Mouse (Mus musculus): Measurements from ENCODE around the gene Ipo9.

Ipo9 gene

DNA sequence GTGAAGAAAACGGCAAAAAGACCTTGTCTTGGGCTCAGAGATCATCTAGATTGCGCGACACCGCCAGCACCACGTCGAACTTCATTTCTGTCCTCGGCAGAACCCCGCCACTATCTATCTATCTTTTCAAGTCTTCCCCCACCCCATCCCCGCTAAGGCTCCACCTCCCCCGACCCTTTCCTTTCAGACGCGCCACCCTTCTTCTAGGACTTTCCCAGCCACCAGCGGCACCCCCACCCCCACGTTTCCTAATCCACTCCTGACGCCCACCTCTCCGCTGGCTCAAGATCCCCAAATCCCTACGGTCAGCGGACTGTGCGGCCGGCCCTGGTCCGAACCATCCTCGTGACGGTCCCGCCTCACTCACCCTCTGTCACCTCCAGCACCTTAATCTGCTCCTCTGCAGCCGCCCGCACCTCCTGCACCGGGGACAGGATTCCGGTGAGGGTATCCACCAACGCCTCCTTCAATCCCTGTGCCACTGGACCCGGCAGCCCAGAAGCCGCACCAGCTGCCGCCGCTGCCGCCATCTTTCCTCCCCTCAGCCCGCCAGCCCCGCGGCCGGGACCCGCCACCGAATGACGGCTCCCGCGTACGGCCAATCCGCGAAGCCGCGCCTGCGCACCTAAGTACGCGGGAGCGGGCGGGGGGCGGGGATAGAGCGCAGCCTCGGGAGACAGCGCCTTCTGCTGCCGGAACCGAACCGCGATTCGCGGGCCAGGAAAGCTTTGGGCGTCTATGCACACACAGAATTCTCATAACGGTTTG lies at the start of gene Ipo9:
Gene Ipo9, minus strand, starts transcription at position 599 of the 768 bp plus-strand sequence.
- peak; percentile 81 to 87 for DNase-seq (ENCODE audit: low spot score in 2 of 2)

DNA sequence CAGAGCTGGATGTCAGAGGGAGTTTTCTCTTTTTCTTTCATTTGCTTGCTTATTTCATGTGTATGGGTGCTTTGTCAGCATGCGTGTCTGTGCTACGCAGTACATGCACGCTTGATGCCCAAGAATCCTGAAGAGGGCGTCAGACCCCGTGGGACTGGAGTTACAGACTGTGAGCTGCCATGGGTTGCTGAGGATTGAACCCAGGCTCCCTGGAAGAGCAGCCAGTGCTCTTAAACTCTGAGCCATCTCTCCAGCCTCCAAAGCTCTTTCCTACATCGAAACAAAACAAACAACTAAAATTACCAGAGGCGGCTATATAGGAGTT lies 45.2 kb upstream of the Ipo9 start:
- no peak for DNase-seq (ENCODE audit: low spot score in 2 of 2)

DNA sequence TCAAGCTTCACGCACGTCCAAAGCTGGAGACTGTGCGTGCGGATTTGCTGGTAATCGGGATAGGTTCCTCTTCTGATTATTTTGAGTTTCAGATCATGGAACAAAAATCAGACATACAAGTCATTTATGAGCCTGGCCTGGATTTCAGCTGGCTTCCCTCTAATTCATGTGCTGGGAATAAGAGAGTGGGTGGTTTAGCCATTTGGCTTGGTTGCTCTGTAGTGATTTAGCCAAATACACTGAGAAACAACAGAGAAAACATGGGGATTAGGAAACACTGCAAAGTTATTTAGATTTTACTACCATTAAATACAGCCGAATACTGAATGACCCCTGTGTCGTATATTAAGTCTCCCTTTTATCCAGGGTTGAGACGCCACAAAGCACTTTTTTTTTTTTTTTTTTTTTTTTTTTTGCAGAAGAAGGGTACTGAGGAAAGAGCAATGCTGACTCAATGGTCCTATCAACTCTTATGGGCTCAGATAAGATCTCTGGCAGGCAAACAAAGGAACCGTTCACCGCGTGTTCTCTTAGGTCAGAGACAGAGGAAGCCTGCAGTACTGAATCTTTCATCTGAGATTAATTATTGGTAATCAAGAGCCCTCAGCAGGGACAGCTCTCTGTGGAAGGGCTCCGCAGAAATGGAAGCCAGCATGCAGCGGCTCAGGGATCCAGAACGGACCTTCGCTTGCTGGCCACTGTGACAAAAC lies 44.7 kb upstream of the Ipo9 start:
- no peak for DNase-seq (ENCODE audit: low spot score in 2 of 2)

DNA sequence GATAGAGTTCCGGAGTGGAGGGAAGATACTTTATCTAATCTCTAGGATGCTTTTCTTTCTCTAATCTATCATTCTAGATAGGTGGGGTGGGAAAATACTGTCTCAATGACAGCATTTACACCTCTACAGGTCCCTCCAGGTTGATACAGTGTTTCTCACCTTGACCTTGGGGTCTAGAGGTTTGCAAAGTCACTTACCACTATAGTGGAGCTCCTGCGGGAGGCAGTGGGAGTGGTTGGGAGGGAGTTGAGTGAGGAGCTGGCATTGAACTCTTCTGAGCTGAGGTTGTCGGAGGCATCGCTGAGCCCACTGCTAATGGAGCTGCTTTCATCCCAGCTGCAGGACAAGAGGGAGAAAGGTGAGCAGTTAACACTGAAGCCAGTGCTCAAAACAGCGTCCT lies 42.2 kb upstream of the Ipo9 start:
- DNase-seq (ENCODE audit: low spot score in 2 of 2) = no peak

DNA sequence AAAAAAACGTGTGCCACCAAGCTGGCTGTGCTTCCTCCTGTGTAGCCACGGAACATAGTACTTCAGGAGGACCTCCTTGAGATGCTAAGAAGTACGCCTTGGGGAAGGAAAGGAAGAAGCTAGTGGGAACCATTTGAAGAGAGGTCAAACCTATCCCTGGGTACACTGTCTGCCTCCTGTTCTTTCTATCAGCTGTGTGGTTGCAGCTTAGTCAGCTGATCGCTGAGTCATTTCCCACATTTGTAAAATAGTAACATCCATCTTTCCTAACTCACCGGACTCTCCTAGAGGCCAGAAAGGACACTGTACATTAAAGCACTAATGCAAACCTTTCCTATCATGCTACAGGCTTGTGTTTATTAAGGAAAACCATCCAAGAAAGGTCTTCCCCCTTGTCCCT lies 41.4 kb upstream of the Ipo9 start:
- DNase-seq (ENCODE audit: low spot score in 2 of 2) = no peak

DNA sequence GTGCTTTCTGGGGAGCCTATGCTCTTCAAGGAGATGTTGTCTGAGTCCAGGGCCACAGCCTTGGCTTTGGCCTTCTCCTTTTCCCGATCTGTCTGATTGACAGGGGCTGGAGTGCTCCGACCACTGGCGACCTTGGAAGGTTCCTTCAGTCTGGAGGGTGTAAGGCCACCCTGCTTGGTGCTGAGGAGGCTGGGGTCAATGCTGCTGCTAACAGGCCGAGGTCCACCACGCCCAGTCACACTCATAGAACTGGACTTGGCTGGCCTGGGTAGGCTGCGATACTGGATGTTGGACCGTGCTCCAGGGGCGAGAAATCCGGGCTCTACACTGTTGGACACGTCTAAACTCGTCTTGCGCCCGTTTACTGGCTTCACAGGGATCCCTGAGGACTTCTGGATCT lies 40.2 kb upstream of the Ipo9 start:
- no peak for DNase-seq (ENCODE audit: low spot score in 2 of 2)

DNA sequence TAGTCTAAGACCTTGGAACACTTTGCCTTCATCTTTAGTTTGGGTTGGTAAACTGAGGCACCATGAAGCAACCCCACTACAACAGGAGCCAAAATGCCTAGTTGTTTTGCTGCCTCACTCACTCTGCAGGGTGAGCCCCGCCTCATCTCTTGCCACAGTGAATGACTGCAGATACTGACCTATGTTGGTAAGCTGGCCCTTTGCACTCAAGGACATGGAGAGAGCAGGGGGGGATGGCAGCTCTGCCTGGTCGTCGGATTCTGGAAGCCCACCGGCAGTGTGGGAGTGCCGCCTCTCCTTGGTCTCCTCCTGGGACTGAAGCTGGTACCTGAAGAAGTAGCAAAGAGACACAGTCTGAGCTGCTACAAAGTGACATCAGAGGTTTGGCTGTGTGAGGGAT lies 37.2 kb upstream of the Ipo9 start:
- DNase-seq (ENCODE audit: low spot score in 2 of 2) = no peak

DNA sequence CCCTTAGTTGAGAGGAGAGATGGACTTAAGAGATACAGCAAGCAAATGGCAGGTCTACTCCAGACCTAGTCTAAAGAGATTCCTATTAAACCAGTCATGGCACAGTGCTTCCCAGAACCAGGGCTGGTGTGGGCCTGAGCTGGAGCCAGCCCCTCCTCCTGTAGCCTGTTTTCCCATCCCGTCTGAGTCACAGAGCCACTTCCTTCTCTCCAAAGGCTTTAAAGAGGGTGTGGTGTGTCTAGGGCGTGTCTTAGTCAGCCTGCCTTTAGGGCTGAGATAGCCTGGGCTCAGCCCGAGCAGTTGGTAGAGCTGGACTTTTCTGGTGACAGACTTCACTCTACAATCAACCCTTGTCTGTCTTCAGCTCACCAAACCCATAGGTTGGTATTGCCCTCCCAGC lies 36.6 kb upstream of the Ipo9 start:
- no peak for DNase-seq (ENCODE audit: low spot score in 2 of 2)

DNA sequence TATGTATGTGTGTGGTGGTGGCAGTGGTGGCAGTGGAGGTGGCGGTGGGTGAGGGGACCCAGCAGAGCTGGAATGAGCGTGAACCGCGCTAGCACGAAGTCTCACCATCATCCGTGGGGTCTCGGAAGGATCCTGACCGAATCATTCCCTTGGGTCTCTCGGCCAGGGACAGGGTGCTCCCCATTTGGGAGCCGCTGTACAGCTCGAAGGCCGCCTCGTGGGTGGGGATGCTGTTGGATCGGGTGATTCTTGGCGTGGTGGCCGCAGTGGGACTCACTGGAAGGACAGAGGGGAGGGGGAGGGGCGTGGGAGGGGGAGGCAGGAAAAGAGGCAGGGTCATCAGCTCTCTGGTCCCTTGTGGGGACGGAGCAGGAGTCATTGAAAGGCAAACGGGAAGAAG lies 35.4 kb upstream of the Ipo9 start:
- DNase-seq (ENCODE audit: low spot score in 2 of 2) = no peak

DNA sequence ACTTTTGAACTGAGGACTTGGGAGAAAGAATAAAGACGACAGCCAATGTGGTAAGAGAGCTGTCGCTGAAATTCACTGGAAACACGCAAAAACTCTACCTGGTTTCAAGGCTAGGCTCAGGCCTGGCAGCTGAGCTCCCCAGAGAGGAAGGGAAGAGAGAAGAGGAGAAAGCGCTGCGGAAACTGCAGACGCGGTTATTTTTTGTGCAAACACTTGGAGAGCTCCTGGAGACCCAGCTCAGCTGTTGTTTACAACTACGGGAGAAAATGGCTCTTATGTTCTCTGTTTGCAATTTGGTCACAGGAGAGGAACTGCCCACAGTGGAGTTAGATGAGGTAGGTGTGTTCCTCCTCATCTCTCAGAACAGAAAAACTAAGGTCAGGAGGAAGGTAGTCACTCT lies 32.4 kb upstream of the Ipo9 start:
- no peak for DNase-seq (ENCODE audit: low spot score in 2 of 2)

DNA sequence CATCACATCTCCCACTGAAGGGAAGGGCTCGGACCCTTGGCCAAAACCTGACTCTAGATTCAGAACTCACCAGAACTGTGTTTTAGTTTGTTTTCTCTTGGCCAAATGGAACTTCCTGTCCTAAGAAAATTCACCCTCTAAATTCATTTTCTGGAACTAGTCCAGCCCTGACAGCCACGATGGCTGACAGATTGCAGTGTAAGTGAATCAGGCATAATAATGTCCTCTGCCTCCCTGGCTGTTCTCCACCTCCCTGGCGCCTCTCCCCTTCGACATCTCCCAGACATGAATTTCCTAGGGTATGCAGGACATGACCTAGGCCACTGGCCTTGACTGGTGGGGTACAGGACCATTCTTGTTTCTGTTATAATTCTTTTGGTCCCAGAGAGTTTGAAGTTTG lies 32.0 kb upstream of the Ipo9 start:
- no peak for DNase-seq (ENCODE audit: low spot score in 2 of 2)

DNA sequence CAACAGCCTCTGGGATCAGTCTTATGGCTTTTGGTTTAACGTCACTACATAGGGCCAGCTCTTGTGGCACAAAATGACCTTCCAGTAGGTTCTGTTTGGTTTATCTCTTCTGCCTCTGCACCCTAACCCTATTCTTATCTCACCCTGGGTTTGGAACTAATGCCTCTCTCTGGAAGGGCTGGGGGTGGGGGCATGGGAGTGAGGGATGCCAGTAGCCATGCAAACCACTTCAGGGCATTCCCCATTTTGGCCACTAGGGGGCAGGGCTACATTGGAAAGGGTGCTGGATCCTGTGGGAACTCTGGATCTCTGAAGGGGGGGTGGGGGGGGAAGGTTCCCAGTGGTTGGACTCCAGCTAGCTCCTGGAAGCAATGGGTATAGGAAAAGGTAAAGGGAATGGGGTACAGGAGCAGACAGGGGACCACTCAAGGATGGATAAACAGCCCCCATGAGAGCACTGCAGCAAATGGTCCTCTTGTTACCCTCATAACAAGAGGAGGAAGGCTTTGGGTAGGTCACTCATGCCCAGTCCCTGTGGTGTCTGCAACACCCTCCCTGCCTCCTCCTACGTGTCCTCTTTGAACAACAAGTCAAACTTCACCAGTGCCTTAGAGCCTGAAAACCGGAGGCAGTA lies 30.9 kb upstream of the Ipo9 start:
- peak in 1 of 2 experiments; percentile 42 for DNase-seq (ENCODE audit: low spot score in 2 of 2)

DNA sequence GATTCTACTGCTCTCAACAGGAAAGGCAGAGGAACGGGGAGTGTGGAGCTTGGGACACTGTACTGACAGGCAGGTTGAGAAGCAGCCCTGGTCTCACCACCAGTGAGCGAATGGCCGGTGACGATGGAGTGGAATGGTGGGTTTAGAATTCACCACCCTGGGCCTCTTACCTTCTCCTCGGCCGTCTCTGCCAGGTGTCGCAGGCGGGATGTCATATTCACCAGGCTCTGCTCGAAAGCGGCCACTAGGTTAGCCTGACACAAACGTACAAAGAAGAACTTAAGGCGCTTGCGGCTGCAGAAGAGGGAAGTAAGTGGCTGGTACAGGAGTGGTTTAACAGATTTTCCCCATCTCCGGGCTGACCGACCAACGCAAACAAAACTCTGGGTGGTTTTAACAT lies 30.2 kb upstream of the Ipo9 start:
- DNase-seq (ENCODE audit: low spot score in 2 of 2) = no peak

DNA sequence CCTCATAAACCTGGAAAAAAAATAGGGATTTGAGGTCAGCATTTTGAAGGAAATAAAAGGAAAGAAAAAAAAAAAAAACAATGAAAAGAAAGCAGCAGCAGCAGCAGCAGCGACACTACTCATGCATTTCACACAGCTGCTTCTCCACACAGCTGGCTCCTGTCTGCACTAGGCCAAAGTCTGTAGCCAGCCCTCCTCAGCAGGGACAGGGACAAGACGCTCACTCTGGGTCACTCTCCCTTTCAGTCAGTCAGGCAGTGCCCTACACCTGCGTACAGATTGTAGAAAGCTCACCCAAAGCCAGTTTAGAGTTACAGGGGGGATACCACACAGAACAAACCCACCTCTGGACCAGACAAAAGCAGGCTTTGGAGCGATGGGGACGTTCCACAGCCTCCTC lies 27.6 kb upstream of the Ipo9 start:
- DNase-seq (ENCODE audit: low spot score in 2 of 2) = no peak

DNA sequence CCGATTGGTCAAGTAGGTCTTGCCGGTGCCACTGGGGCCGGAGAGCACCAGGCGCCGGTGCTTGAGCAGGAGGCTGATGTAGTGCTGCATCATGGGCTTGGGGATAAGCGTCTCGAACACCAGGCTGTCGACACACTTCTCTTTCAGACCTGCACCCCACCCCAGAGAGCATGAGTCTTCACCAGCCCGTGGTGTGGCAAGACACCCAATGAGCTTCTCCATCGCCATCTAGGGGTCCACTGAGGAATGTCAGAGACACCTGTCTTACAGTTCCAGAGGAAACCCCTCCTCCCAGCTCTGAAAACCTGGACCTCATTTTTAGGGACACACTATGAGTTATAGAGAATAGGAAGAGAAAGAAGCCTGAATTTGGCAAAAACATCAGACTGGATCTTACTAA lies 22.0 kb upstream of the Ipo9 start:
- peak in 1 of 2 experiments; percentile 40 for DNase-seq (ENCODE audit: low spot score in 2 of 2)

DNA sequence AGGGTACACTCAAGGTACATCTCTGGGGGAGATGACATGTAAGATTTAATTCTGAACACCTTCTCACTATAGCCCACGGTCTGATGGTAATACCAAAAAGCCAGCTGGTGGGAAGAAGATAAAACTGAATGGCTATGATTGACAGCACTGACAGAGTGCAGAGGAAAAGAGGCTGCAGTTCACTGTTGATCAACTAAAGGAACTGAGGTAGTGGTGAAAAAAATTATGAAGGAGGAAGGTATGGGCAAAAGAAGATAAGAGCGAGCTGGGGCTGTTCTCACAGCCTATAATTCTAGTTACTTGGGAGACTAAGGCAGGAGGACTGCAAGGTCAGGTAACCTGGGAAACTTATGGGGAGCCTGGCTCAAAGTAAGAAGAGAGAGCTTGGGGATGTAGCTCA lies 21.1 kb upstream of the Ipo9 start:
- DNase-seq (ENCODE audit: low spot score in 2 of 2) = no peak

DNA sequence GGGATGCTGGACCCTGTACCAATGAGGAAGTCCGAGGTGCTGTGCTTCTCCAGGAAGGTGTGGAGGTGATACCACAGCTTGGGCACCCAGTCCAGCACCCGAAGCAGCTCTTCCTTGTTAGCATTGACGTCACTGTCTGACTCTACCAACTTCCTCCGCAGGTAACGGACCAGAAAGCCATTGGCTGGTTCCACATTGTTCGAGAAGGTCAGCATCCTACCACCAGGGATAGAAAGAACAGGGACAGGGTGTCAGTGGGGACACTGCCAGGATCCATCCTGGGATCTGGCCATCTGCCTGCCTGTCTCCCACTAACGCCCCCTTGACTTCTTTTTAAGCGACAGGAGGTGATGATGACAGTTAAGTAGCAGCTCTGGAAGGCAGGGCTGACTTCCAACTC lies 19.6 kb upstream of the Ipo9 start:
- no peak for DNase-seq (ENCODE audit: low spot score in 2 of 2)

DNA sequence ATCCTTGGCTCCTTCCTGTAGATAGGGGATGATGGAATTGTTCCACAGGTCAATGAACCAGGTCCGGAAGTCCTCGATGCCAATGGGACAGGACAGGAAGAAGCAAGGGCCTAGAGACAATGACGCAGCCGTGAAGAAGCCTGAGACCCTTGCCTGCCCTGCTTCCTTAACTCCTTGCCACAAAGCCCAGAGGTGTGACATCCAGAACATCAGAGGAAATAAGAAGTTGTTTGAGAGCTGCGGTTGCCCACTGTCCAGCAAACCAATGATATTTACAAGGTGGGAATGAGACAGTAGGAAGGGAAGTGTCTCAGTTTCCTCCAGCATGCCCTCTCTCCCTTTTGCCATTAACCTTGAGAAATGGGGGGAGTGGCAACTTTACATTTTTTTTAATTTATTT lies 18.6 kb upstream of the Ipo9 start:
- DNase-seq (ENCODE audit: low spot score in 2 of 2) = no peak

DNA sequence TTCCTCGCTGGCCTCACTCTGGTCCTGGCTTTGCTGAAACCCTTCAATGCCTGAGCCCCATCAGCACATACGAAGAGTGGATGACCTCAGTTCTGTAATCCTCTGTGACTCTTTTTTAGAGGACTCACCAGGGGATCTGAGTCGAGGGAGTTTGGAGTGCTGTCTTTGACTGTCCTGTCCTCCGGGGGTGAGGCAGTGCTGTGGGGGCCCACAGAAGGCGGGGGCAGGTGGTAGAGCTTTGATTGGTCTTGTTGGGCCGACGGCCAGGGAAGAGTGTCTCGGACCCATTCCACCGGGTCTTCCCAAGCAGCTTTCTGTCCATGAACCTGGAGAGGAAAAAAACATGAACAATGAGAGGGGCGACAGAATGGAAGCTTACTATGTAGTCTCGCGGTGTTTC lies 13.2 kb upstream of the Ipo9 start:
- no peak for DNase-seq (ENCODE audit: low spot score in 2 of 2)

DNA sequence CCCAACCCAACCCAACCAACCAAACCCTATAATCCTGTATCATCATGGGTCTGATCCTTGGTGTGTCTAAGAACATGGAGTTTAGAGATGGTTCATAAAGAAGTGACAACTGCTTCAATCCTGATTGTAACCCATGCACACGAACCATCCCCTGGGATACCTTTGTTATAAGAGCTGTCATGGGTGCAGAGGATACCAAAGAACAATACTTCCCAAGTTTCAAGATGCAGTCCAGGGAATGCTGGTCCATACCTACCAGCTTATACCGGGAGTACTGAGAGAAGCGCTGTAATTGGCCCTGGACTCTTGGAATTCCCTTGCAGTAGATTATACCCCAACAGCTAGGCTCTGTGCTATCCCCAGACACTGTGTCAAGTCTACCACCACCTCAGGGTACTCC lies 11.6 kb upstream of the Ipo9 start:
- DNase-seq (ENCODE audit: low spot score in 2 of 2) = no peak

DNA sequence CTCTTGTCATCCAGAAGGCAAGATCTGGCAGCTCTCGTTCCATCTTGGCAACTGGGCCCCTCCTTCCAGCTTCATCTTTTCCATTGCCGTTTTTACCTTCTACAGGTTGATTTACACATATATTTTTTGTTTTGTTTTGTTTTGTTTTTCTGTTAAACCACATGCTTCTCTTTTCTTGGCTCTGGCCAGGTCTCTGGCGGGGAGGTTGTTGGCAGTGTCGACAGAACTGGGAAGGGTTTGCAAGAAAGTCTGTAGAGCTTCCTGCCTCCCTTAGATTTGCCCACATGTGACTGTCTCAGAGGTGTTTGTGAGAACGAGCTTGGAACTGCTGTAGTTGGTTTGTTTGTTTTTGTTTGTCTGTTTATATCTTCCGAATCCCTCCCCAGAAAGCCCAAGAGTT lies 10.7 kb upstream of the Ipo9 start:
- no peak for DNase-seq (ENCODE audit: low spot score in 2 of 2)

DNA sequence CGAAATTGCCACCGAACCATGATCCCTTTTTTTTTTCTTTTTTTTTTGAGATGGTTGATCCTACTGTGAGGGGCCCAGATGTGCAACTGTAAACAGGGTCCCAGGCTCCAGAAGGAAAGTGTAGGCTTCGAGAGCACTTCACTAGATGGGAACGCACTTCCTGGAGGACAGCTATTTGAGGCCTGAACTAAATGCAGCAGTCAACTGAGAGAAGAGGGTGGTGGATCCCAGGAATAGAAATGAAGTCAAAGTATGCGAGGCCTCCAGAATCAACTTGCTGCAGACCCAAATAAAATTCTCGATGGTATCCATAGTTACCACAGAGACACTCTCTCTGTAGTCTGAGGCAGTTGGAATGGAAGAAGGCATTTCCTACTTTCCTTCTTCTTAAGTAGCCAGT lies 8.5 kb upstream of the Ipo9 start:
- DNase-seq (ENCODE audit: low spot score in 2 of 2) = no peak

DNA sequence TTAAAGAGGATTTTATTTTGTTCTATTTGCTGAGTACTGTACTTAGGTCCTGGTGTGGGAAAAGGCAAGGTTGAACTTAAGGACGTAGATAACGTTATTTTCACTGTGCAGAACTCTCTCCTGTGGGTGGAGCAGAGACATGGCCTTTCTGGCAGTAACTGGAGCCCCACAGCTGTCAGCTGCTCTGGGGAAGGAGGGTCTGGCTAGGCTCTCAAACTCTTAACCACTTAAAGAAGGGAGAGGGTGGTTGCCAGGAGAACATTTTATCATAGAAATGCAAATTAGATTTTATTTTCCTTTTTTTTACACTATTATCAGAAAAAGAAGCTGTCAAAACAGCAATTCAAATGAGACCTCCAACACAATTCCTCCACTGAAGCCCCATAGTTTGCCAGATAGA lies 5.5 kb upstream of the Ipo9 start:
- DNase-seq (ENCODE audit: low spot score in 2 of 2) = no peak

Data from thymus, postnatal 10 days (tissue).